Mouse (Mus musculus): Measurements from ENCODE around the gene Pah. TPM values are rescaled to one million over a fixed set of nuclear protein-coding genes. Genes with fewer than 3 reads are reported as not detected.

Gene Pah
- total RNA-seq, 2 experiments from 2014 or later = 0.54 TPM; not detected in 1

GRCm38 (mm10) chr10:87500926-87501658 lies 20.5 kb upstream of the Pah start:
- intact Hi-C loops (cut with DNase I) = loop anchor here (5.0 kb wide), 1 partner anchor 826 kb away; no protein-coding TSS in a partner anchor
- no peak for DNase-seq (ENCODE audit: extremely low spot score in 1 of 2, low spot score in 2 of 2)

- intact Hi-C loops (cut with DNase I) = loop anchor here (5.0 kb wide), 1 partner anchor 826 kb away; no protein-coding TSS in a partner anchor
- no peak for DNase-seq (ENCODE audit: extremely low spot score in 1 of 2, low spot score in 2 of 2)
Observed at GRCm38 (mm10) chr10:87501659-87502042, 19.9 kb upstream of the Pah start.

GRCm38 (mm10) chr10:87502283-87502682 lies 19.3 kb upstream of the Pah start:
- peak in 1 of 2 experiments; percentile 27 for DNase-seq (ENCODE audit: extremely low spot score in 1 of 2, low spot score in 2 of 2)
- intact Hi-C loops (cut with DNase I) = loop anchor here (5.0 kb wide), 1 partner anchor 825 kb away; no protein-coding TSS in a partner anchor

- intact Hi-C loops (cut with DNase I) = loop anchor here (1.0 to 5.0 kb wide), 2 partner anchors 479 to 823 kb away; no protein-coding TSS in a partner anchor
- DNase-seq (ENCODE audit: extremely low spot score in 1 of 2, low spot score in 2 of 2) = peak; percentile 60 to 65
Observed at GRCm38 (mm10) chr10:87503946-87504345, 17.6 kb upstream of the Pah start.

- no peak for DNase-seq (ENCODE audit: extremely low spot score in 1 of 2, low spot score in 2 of 2)
- intact Hi-C loops (cut with DNase I) = no loop called here
Observed at GRCm38 (mm10) chr10:87508581-87508980, 13.0 kb upstream of the Pah start.

GRCm38 (mm10) chr10:87513052-87513451 lies 8.5 kb upstream of the Pah start:
- no peak for DNase-seq (ENCODE audit: extremely low spot score in 1 of 2, low spot score in 2 of 2)
- intact Hi-C loops (cut with DNase I) = no loop called here

GRCm38 (mm10) chr10:87518585-87518984 lies 3.0 kb upstream of the Pah start:
- intact Hi-C loops (cut with DNase I) = no loop called here
- no peak for DNase-seq (ENCODE audit: extremely low spot score in 1 of 2, low spot score in 2 of 2)

GRCm38 (mm10) chr10:87520401-87521116 lies 1.0 kb upstream of the Pah start:
- no peak for DNase-seq (ENCODE audit: extremely low spot score in 1 of 2, low spot score in 2 of 2)
- intact Hi-C loops (cut with DNase I) = no loop called here

- no peak for DNase-seq (ENCODE audit: extremely low spot score in 1 of 2, low spot score in 2 of 2)
- intact Hi-C loops (cut with DNase I) = no loop called here
Observed at GRCm38 (mm10) chr10:87534172-87534571, 12.6 kb downstream of the Pah start.

- DNase-seq (ENCODE audit: extremely low spot score in 1 of 2, low spot score in 2 of 2) = no peak
- intact Hi-C loops (cut with DNase I) = no loop called here
Observed at GRCm38 (mm10) chr10:87545759-87546158, 24.2 kb downstream of the Pah start.

- no peak for DNase-seq (ENCODE audit: extremely low spot score in 1 of 2, low spot score in 2 of 2)
- intact Hi-C loops (cut with DNase I) = no loop called here
Observed at GRCm38 (mm10) chr10:87546299-87547234, 25.0 kb downstream of the Pah start.

GRCm38 (mm10) chr10:87552726-87553125 lies 31.1 kb downstream of the Pah start:
- DNase-seq (ENCODE audit: extremely low spot score in 1 of 2, low spot score in 2 of 2) = peak in 1 of 2 experiments; percentile 57
- intact Hi-C loops (cut with DNase I) = loop anchor here (1.0 to 10.0 kb wide), 3 partner anchors 528 to 872 kb away; no protein-coding TSS in a partner anchor

- no peak for DNase-seq (ENCODE audit: extremely low spot score in 1 of 2, low spot score in 2 of 2)
- intact Hi-C loops (cut with DNase I) = loop anchor here (10.0 kb wide), 1 partner anchor 868 kb away; no protein-coding TSS in a partner anchor
Observed at GRCm38 (mm10) chr10:87556441-87556840, 34.8 kb downstream of the Pah start.

GRCm38 (mm10) chr10:87563818-87564217 lies 42.2 kb downstream of the Pah start:
- no peak for DNase-seq (ENCODE audit: extremely low spot score in 1 of 2, low spot score in 2 of 2)
- intact Hi-C loops (cut with DNase I) = no loop called here

- intact Hi-C loops (cut with DNase I) = no loop called here
- no peak for DNase-seq (ENCODE audit: extremely low spot score in 1 of 2, low spot score in 2 of 2)
Observed at GRCm38 (mm10) chr10:87565712-87566111, 44.1 kb downstream of the Pah start.

- intact Hi-C loops (cut with DNase I) = no loop called here
- no peak for DNase-seq (ENCODE audit: extremely low spot score in 1 of 2, low spot score in 2 of 2)
Observed at GRCm38 (mm10) chr10:87572500-87572899, 50.9 kb downstream of the Pah start.

- DNase-seq (ENCODE audit: extremely low spot score in 1 of 2, low spot score in 2 of 2) = no peak
- intact Hi-C loops (cut with DNase I) = no loop called here
Observed at GRCm38 (mm10) chr10:87586696-87587095, 65.1 kb downstream of the Pah start.

- DNase-seq (ENCODE audit: extremely low spot score in 1 of 2, low spot score in 2 of 2) = no peak
- intact Hi-C loops (cut with DNase I) = no loop called here
Observed at GRCm38 (mm10) chr10:87593916-87594315, 72.3 kb downstream of the Pah start.

All from left cerebral cortex, postnatal 10 days (tissue).